Mouse (Mus musculus) heart, embryonic 16.5 days (tissue): ENCODE results near the gene Akap13. TPM values are rescaled to one million over a fixed set of nuclear protein-coding genes. Genes with fewer than 3 reads are reported as not detected.
A peak's percentile ranks its signal among the peaks of the same experiment; 100 is the strongest.

ENCODE experiments used
- ATAC-seq: fragments of 200-750 bp; cut with Nextera tagmentation; replicated peaks from 2 replicates; pipeline ENCODE4 v1.8.0; 2017; ENCODE audit warnings: moderate number of reproducible peaks; ENCODE audit not compliant: insufficient read depth, low FRiP score; ENCODE audit errors: extremely low read depth
- H3K27ac ChIP-seq: fragments of 300-500 bp; sonication (generic); 2 replicates; pipeline ENCODE4 v1.5.1; 2014; ENCODE audit warnings: mild to moderate bottlenecking, low read length, control low read depth, moderate library complexity
- H3K27me3 ChIP-seq: fragments of 300-500 bp; sonication (generic); 2 replicates; pipeline ENCODE4 v1.6.1; 2014; ENCODE audit warnings: low read length, mixed read lengths; ENCODE audit not compliant: control insufficient read depth, insufficient read depth
- H3K36me3 ChIP-seq: fragments of 300-500 bp; sonication (generic); 2 replicates; pipeline ENCODE4 v1.6.1; 2014; ENCODE audit not compliant: control insufficient read depth, insufficient read depth
- H3K4me1 ChIP-seq: fragments of 300-500 bp; sonication (generic); 2 replicates; pipeline ENCODE4 v1.6.1; 2014; ENCODE audit warnings: low read length, mixed read lengths; ENCODE audit not compliant: control insufficient read depth, insufficient read depth
- H3K4me2 ChIP-seq: fragments of 300-500 bp; sonication (generic); 2 replicates; pipeline ENCODE4 v1.6.1; 2014; ENCODE audit warnings: low read depth, mild to moderate bottlenecking, control low read depth, low read length
- H3K4me3 ChIP-seq: fragments of 300-500 bp; sonication (generic); 2 replicates; pipeline ENCODE4 v1.5.1; 2014; ENCODE audit warnings: mild to moderate bottlenecking, control low read depth, low read length
- H3K9ac ChIP-seq: fragments of 300-500 bp; sonication (generic); 2 replicates; pipeline ENCODE4 v1.6.1; 2014; ENCODE audit warnings: low read length, control low read depth
- H3K9me3 ChIP-seq: fragments of 300-500 bp; sonication (generic); replicated peaks from 2 replicates; pipeline ENCODE4 v1.6.1; 2016; ENCODE audit warnings: low read length; ENCODE audit not compliant: control insufficient read depth
- WGBS: fragments of 180-500 bp; shearing (Covaris S2); extraction: QIAGEN DNeasy Blood & Tissue Kit; methylation state at CpG from one replicate; pipeline ENCODE4 v1.1.7; 2014; 5-methylcytosine and 5-hydroxymethylcytosine counted together
- polyA plus RNA-seq: library from polyadenylated mRNA; unstranded; fragments of >200 nt; fragmentation: Nextera tagmentation; extraction: Ambion mirVana; gene quantifications from 2 replicates; pipeline ENCODE4 v1.2.1, GENCODE M21; 2015

The Akap13 gene
- polyA plus RNA-seq, 1 experiment from 2014 or later: 47.3 TPM

DNA sequence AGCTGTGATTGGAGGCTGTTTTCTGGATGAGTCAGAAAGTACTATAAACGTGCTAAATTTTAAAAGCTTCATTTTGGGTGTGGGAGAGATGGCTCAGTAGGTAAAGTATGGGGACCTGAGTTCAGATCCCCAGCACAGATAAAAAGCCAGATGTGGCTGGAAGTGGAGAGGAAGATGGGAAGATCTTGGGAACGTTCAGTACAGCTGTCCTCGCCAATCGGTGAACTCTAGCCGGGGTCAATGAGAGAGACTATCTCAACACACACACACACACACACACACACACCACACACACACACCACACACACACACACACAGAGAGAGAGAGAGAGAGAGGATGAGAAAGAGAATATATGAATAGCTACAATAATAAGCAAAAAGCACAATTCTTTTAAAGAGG, 81.0 kb downstream of the Akap13 start:
- peaks cover 7% of the 10 kb centered on the region; the same call in 1 of the 2 replicates for H3K4me1 ChIP-seq
- H3K27me3 ChIP-seq: no peaks in the 10 kb centered on the region
- H3K9ac ChIP-seq: no peak overlapping the region
- H3K4me2 ChIP-seq: no peak overlapping the region
- peaks cover 4% of the 10 kb centered on the region; the same call in 1 of the 2 replicates for H3K36me3 ChIP-seq
- no peak for ATAC-seq
- no peaks in the 10 kb centered on the region for H3K9me3 ChIP-seq
- no peak overlapping the region for H3K27ac ChIP-seq
- 75% methylated on average over 5 of the region's 5 CpGs for WGBS
- H3K4me3 ChIP-seq: no peak overlapping the region

- peaks cover 4% of the 10 kb centered on the region; the same call in 1 of the 2 replicates for H3K36me3 ChIP-seq
- no peaks in the 10 kb centered on the region for H3K9me3 ChIP-seq
- H3K9ac ChIP-seq: no peak overlapping the region
- no peak overlapping the region for H3K4me2 ChIP-seq
- H3K4me1 ChIP-seq: peaks cover 7% of the 10 kb centered on the region; the same call in 1 of the 2 replicates
- no peak for ATAC-seq
- no peaks in the 10 kb centered on the region for H3K27me3 ChIP-seq
- WGBS: 68% methylated on average over 2 of the region's 2 CpGs
- no peak overlapping the region for H3K27ac ChIP-seq
- H3K4me3 ChIP-seq: no peak overlapping the region
These were observed 82.2 kb downstream of the Akap13 start for GRCm38 (mm10) chr7:75537567-75537966.

GRCm38 (mm10) chr7:75538513-75538912, 83.2 kb downstream of the Akap13 start:
- 66% methylated on average over 3 of the region's 3 CpGs for WGBS
- Histone ChIP-seq H3K9me3 (no peaks in the 10 kb centered on the region), H3K9ac (no peak overlapping the region), H3K4me3 (no peak overlapping the region), H3K4me1 (peaks cover 7% of the 10 kb centered on the region; the same call in 1 of the 2 replicates), H3K36me3 (peaks cover 4% of the 10 kb centered on the region; the same call in 1 of the 2 replicates), H3K27me3 (no peaks in the 10 kb centered on the region), H3K27ac (no peak overlapping the region), H3K4me2 (no peak overlapping the region)
- no peak for ATAC-seq

DNA sequence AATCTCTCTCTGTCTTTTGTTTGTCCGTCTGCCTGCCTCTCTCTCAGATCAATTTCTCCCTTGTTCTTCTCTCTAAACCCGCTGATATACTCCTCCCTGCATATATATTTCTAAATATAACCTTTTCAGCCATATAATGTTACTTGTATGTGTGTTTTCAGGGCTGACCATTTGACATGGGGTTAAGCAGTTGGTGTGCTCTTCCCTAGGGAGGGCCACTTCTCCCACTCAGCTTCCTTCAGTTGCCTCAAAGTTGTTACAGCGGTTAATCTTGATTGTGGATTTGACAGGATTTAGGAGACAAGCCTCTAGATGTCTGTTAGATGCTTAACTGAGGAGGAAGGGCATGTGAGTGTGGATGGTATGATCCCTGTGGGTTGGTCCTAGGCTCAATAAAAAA, 83.8 kb downstream of the Akap13 start:
- no peak overlapping the region for H3K4me3 ChIP-seq
- 71% methylated on average over 3 of the region's 3 CpGs for WGBS
- no peak overlapping the region for H3K4me2 ChIP-seq
- no peak overlapping the region for H3K27ac ChIP-seq
- H3K4me1 ChIP-seq: peaks cover 7% of the 10 kb centered on the region; the same call in 1 of the 2 replicates
- H3K9me3 ChIP-seq: no peaks in the 10 kb centered on the region
- no peak overlapping the region for H3K9ac ChIP-seq
- H3K27me3 ChIP-seq: no peaks in the 10 kb centered on the region
- ATAC-seq: no peak
- peaks cover 4% of the 10 kb centered on the region; the same call in 1 of the 2 replicates for H3K36me3 ChIP-seq

DNA sequence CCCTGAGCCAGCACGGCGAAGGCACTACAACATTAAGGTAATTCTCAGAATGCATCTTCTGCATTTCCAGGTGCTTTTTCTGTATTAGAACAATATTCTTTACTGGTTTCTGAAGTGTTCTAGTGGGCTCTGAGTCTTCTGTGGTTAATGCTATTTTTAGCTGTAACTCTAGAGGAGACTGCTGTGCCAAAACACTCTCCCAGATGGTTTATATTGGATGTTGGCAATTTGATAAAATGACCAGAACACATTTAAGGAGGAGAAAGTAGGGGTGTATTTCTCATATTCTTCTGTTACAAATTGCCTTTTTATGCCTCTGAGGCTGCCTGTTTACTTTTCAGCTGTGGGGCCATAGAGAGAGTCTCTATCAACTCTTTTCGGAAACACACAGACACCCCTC, 94.5 kb downstream of the Akap13 start:
- Histone ChIP-seq H3K4me2 (0 out of 2 replicates have a peak overlapping the region, but pooled peaks have one; percentile 18), H3K27ac (peak overlapping the region; percentile 69), H3K9me3 (no peaks in the 10 kb centered on the region), H3K4me3 (no peak overlapping the region), H3K36me3 (peaks cover 3% of the 10 kb centered on the region; the same call in 1 of the 2 replicates), H3K9ac (no peak overlapping the region), H3K4me1 (peaks cover 33% of the 10 kb centered on the region), H3K27me3 (no peaks in the 10 kb centered on the region)
- 73% methylated on average over 3 of the region's 3 CpGs for WGBS
- ATAC-seq: no peak; the same call in 1 of the 2 replicates

DNA sequence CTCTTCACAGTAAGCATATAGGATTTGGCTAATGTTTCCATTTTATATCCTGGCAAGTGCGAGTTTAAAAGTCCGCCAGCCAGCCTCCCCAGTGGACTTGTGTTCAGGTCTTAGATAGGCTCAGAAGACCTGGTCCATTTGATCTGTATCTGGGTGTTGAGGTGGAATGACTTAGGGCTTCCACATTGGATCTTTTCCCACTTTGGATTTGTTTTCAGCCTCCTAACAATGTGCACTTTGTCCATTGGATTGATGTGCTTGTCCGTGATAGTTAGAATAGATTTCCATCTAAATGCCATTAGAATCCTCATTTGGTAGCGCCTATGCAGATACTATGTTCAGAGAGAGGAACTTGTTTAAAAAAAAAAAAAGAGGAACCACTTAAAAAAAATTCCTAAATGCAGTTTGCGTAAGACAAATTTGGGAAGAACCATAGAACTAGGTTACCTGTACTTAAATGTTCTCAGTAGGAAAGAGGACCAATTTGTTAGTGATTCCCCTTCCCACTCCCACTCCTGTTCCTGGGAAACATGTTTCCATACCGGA, 95.5 kb downstream of the Akap13 start:
- H3K4me2 ChIP-seq: no peak overlapping the region
- H3K27ac ChIP-seq: no peak overlapping the region
- no peak overlapping the region for H3K4me3 ChIP-seq
- H3K36me3 ChIP-seq: peaks cover 3% of the 10 kb centered on the region; the same call in 1 of the 2 replicates
- ATAC-seq: no peak
- 84% methylated on average over 6 of the region's 6 CpGs for WGBS
- peaks cover 38% of the 10 kb centered on the region for H3K4me1 ChIP-seq
- no peaks in the 10 kb centered on the region for H3K9me3 ChIP-seq
- H3K9ac ChIP-seq: no peak overlapping the region
- no peaks in the 10 kb centered on the region for H3K27me3 ChIP-seq

GRCm38 (mm10) chr7:75553002-75553666, 97.8 kb downstream of the Akap13 start:
- no peaks in the 10 kb centered on the region for H3K27me3 ChIP-seq
- H3K27ac ChIP-seq: 0 out of 2 replicates have a peak overlapping the region, but pooled peaks have one; percentile 13
- H3K9me3 ChIP-seq: no peaks in the 10 kb centered on the region
- H3K4me2 ChIP-seq: no peak overlapping the region
- H3K36me3 ChIP-seq: no peaks in the 10 kb centered on the region
- H3K9ac ChIP-seq: no peak overlapping the region
- no peak overlapping the region for H3K4me3 ChIP-seq
- H3K4me1 ChIP-seq: peaks cover 39% of the 10 kb centered on the region
- no peak for ATAC-seq
- WGBS: 75% methylated on average over 8 of the region's 8 CpGs

GRCm38 (mm10) chr7:75553667-75554045, 98.3 kb downstream of the Akap13 start:
- H3K27ac ChIP-seq: peak overlapping the region; percentile 14
- H3K4me1 ChIP-seq: peaks cover 44% of the 10 kb centered on the region

DNA sequence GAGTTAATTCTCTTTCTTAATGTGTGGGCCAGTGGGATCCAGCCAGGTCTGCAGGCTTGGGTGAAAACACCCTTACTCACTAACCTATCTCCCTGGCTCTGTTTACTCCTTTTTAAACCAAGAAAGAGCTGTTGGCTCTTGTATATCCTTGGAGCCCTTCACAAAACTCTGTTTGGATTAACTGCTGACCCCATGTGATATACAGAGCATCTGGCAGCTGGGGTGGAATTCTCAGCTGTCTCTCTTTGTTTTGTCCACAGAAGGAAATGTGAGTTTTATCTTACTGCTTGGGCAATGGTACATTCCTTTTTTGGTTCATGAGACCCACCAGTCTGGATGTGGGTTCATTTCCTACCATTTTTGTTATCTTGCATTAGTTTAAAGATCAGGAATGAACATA, 98.7 kb downstream of the Akap13 start:
- Histone ChIP-seq H3K36me3 (no peaks in the 10 kb centered on the region), H3K9ac (no peak overlapping the region), H3K27me3 (no peaks in the 10 kb centered on the region), H3K4me2 (no peak overlapping the region), H3K4me3 (no peak overlapping the region), H3K27ac (peak overlapping the region; percentile 14), H3K4me1 (peaks cover 46% of the 10 kb centered on the region), H3K9me3 (no peaks in the 10 kb centered on the region)
- no peak; the same call in 1 of the 2 replicates for ATAC-seq

More at GRCm38 (mm10) chr7:75553667-75554045, 98.3 kb downstream of the Akap13 start:
- no peak overlapping the region for H3K9ac ChIP-seq
- no peak overlapping the region for H3K4me3 ChIP-seq
- H3K27me3 ChIP-seq: no peaks in the 10 kb centered on the region
- H3K9me3 ChIP-seq: no peaks in the 10 kb centered on the region
- no peak for ATAC-seq
- no peak overlapping the region for H3K4me2 ChIP-seq
- H3K36me3 ChIP-seq: no peaks in the 10 kb centered on the region
